Mouse (Mus musculus) hindbrain, postnatal 0 days (tissue): ENCODE results near the gene Arl8a. TPM values are rescaled to one million over a fixed set of nuclear protein-coding genes. Genes with fewer than 3 reads are reported as not detected.

Experiments used
- ATAC-seq: fragments of 200-750 bp; cut with Nextera tagmentation; 2 replicates; pipeline ENCODE4 v1.8.0; 2017; ENCODE audit warnings: mild to moderate bottlenecking, moderate TSS enrichment, moderate library complexity
- DNase-seq: peaks from one replicate; pipeline ENCODE4 v3.0.0-alpha.2; 2015; ENCODE audit warnings: low spot score
- H3K27ac ChIP-seq: fragments of 300-500 bp; sonication (generic); 2 replicates; pipeline ENCODE4 v1.5.1; 2014; ENCODE audit warnings: mild to moderate bottlenecking
- H3K27me3 ChIP-seq: fragments of 300-500 bp; sonication (generic); 2 replicates; pipeline ENCODE4 v1.6.1; 2014; ENCODE audit warnings: low read length, mixed read lengths; ENCODE audit not compliant: insufficient read depth
- H3K36me3 ChIP-seq: fragments of 300-500 bp; sonication (generic); 2 replicates; pipeline ENCODE4 v1.6.1; 2014; ENCODE audit warnings: low read length, mixed read lengths; ENCODE audit not compliant: insufficient read depth
- H3K4me1 ChIP-seq: fragments of 300-500 bp; sonication (generic); 2 replicates; pipeline ENCODE4 v1.6.1; 2014; ENCODE audit warnings: antibody characterized with exemption, low read length, mixed read lengths; ENCODE audit not compliant: insufficient read depth
- H3K4me2 ChIP-seq: fragments of 300-500 bp; sonication (generic); 2 replicates; pipeline ENCODE4 v1.6.1; 2014; ENCODE audit warnings: low read depth, mild to moderate bottlenecking, low read length, moderate library complexity, mixed read lengths
- H3K4me3 ChIP-seq: fragments of 300-500 bp; sonication (generic); 2 replicates; pipeline ENCODE4 v1.5.1; 2014; ENCODE audit warnings: low read length
- H3K9ac ChIP-seq: fragments of 300-500 bp; sonication (generic); replicated peaks from 2 replicates; pipeline ENCODE4 v1.6.1; 2014; ENCODE audit warnings: mild to moderate bottlenecking, low read length, moderate library complexity, mixed read lengths
- H3K9me3 ChIP-seq: fragments of 300-500 bp; sonication (generic); 2 replicates; pipeline ENCODE4 v1.6.1; 2016; ENCODE audit warnings: low read length, mixed read lengths
- CTCF ChIP-seq: IDR thresholded peaks from 2 replicates; pipeline ENCODE4 v1.5.1; 2016; ENCODE audit warnings: antibody characterized with exemption, control low read depth, low read depth
- WGBS: fragments of 180-500 bp; shearing (Covaris S2); extraction: QIAGEN DNeasy Blood & Tissue Kit; methylation state at CpG from one replicate; pipeline ENCODE4 v1.1.7; 2014; 5-methylcytosine and 5-hydroxymethylcytosine counted together
- polyA plus RNA-seq: library from polyadenylated mRNA; unstranded; fragments of >200 nt; fragmentation: Nextera tagmentation; extraction: Ambion mirVana; gene quantifications from 2 replicates; pipeline ENCODE4 v1.2.1, GENCODE M21; 2015
- total RNA-seq: library from RNA; depleted of rRNA; stranded (reverse); fragments of >200 nt; gene quantifications from 2 replicates; pipeline ENCODE4 v1.2.3, GENCODE M21; 2014

Gene Arl8a
- total and polyA plus RNA-seq, 2 experiments from 2014 or later: 251 to 369 TPM

DNA sequence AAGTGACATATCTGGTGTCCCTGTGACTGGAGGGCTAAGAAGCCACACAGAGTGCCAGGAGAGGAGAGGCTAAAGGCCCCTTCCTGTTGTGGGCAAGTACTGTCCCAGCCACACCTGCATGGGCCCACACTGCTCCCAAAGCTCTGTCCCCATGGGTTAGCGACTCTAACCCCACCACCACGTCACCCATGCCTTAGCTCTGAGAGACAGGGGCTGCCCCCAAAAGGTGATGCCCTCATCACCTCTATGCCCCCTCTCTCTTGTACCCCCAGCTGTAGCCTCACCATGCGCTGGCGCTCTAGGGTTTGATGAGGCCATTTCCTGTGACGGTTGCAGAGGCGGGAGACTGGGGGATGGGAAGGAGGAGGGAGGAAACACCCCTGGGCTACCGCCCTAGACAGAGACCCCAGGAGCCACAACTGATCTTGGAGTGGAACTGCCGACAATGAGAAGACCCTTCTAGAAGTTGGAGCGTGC is 13.7 kb upstream of the Arl8a start:
- no peak overlapping the region for H3K27ac ChIP-seq
- no peaks in the 10 kb centered on the region for H3K27me3 ChIP-seq
- DNase-seq (no peak), ATAC-seq (no peak)
- WGBS: 91% methylated on average over 9 of the region's 9 CpGs
- H3K9me3 ChIP-seq: no peaks in the 10 kb centered on the region
- H3K36me3 ChIP-seq: no peaks in the 10 kb centered on the region
- H3K9ac ChIP-seq: no peak overlapping the region
- H3K4me1 ChIP-seq: no peaks in the 10 kb centered on the region
- no peak overlapping the region for H3K4me2 ChIP-seq
- no peak for TF ChIP-seq CTCF
- H3K4me3 ChIP-seq: no peak overlapping the region

DNA sequence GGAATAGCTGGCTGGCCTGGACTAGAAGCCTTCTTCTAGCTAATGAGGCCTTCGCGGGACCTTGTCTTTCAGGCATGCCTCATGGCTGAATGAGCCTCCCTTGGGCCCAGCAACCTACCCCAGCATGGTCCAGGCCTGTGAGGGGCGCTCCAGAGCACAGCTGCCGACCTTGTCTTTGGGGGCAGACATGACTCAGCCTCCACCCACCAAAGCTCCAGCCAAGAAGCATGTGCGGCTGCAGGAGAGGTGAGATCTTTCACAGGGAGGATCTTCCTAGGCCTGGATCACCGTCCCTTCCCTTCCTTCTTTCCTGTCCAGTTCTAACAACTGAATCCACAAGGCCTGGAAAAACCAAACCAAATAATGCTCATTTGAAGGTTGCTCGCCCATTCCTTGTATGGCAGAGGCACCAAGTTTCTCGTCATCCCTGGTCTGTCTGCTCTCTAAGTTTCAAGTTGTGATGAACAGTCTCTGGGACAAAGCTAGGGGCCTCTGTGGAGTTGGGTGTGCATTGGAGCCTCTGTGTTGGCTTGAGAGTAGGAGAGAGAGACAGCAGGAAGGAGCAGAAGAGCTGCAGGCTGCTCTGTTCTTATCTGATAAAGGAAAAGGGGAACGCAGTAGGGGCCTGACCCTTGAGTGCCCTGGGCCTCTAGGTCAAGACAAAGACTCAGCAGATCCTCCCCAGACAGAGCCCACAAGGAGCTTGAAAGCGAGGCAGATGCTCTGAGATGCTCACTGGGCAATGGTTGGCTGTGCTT is 12.8 kb upstream of the Arl8a start:
- Histone ChIP-seq H3K27ac (no peak overlapping the region), H3K36me3 (no peaks in the 10 kb centered on the region), H3K4me1 (no peaks in the 10 kb centered on the region), H3K4me3 (no peak overlapping the region), H3K27me3 (no peaks in the 10 kb centered on the region), H3K9me3 (no peaks in the 10 kb centered on the region), H3K4me2 (no peak overlapping the region), H3K9ac (no peak overlapping the region)
- 85% methylated on average over 10 of the region's 10 CpGs for WGBS
- no peak for DNase-seq
- no peak for ATAC-seq
- TF ChIP-seq CTCF: no peak

DNA sequence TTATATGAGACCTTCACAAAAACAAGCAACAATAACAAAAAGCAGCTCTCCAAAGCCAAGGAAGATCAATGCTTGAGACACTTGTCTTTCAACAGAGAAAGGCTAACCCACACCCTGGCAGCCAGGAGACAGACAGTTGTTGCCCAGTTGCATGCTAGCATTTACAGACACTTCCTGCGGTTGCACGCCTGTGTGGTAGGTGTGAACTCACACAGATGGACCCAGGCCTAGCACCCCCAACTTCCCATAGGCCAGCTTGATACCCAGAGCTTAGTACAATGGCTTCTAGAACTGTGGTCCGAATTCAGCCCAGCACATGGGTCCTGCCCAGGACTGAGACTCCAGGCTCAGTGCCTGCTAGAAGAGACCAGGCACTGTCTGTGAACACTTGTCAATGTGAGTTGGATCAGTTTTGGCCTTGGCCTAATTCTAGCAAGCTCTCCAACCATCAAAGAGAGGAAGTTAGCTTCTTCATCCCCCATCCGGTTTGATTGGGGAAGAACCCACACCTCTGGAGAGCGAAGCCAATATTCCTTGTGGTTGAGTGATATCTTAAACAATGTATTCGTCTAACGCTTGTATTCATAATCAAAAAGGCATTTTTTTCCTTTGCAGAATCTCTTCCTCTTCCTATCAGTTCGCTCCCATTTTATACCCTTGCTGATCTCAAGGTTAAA is 11.4 kb upstream of the Arl8a start:
- ATAC-seq (no peak), DNase-seq (no peak)
- no peaks in the 10 kb centered on the region for H3K27me3 ChIP-seq
- no peaks in the 10 kb centered on the region for H3K9me3 ChIP-seq
- no peak overlapping the region for H3K4me2 ChIP-seq
- no peak overlapping the region for H3K4me3 ChIP-seq
- H3K9ac ChIP-seq: no peak overlapping the region
- no peaks in the 10 kb centered on the region for H3K4me1 ChIP-seq
- no peak for TF ChIP-seq CTCF
- 92% methylated on average over 8 of the region's 8 CpGs for WGBS
- H3K27ac ChIP-seq: no peak overlapping the region
- H3K36me3 ChIP-seq: no peaks in the 10 kb centered on the region

DNA sequence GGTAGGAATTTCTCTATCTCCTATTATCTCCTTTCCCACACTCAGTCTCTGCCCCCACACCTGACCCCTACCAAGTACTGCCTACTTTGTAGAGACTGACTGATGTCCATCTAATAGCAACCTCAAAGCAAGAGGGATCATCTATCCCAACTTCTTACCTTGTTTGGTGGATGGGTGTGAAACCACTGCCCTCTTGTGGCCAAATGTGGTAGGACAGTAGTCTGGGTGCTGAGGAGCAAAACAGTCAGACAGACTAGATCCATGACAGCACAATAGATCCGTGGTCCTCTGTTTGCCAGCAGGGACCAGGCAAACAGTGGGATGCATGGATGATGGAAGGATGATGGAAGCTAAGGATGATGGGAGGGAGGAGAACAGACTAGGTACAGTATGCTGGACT is 10.1 kb upstream of the Arl8a start:
- 2% methylated on average over 1 of the region's 1 CpGs for WGBS
- Histone ChIP-seq H3K4me3 (no peak overlapping the region), H3K27me3 (no peaks in the 10 kb centered on the region), H3K4me2 (no peak overlapping the region), H3K9me3 (no peaks in the 10 kb centered on the region), H3K9ac (no peak overlapping the region), H3K27ac (no peak overlapping the region), H3K36me3 (no peaks in the 10 kb centered on the region), H3K4me1 (no peaks in the 10 kb centered on the region)
- peak; percentile 100 for TF ChIP-seq CTCF
- ATAC-seq (peak; percentile 68), DNase-seq (peak; percentile 82)

DNA sequence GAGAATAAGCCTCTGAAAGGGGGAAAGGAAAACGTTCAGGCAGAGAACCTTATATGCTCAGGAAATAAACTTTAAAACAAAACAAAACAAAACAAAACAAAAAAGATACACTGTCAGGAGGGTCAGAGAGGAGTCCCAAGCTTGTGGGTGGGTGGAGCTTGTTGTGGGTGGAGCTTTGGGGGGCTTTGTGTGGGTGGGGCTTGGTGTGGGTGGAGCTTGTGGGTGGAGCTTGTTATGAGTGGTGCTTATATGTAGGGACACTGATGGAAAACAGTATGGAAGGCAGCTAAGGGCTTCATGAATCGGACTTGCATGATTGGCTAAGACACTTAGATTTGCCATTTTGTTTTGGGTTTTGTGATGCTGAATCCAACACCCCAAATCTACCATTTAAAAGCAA is 6.7 kb upstream of the Arl8a start:
- no peak for ATAC-seq
- no peak overlapping the region for H3K4me3 ChIP-seq
- 76% methylated on average over 2 of the region's 2 CpGs for WGBS

DNA sequence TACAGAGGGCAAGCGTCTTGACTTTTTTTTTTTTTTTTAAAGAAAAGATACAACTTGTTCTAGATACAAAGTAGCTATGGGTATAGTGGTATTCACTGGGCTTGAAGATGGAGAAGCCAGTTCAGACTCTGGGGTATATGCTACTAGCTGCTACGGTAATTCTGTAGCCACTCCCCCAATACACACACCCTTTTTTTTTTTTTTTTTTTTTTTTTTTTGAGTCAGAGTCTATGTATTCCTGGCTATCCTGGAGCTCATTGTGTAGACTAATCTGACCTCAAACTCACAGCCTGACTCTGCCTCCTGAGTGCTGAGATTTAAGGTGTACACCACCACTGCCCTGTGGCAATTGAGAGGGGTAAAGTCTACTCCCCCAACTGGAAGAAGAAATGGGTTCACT is 4.2 kb upstream of the Arl8a start:
- H3K27ac ChIP-seq: no peak overlapping the region
- no peaks in the 10 kb centered on the region for H3K9me3 ChIP-seq
- H3K36me3 ChIP-seq: no peaks in the 10 kb centered on the region
- no peak overlapping the region for H3K9ac ChIP-seq
- 89% methylated on average over 2 of the region's 2 CpGs for WGBS
- no peak overlapping the region for H3K4me3 ChIP-seq
- H3K4me1 ChIP-seq: no peaks in the 10 kb centered on the region
- H3K27me3 ChIP-seq: no peaks in the 10 kb centered on the region
- no peak for TF ChIP-seq CTCF
- no peak overlapping the region for H3K4me2 ChIP-seq
- no peak for DNase-seq
- no peak for ATAC-seq

More for the DNA sequence above, 6.7 kb upstream of the Arl8a start:
- Histone ChIP-seq H3K9ac (no peak overlapping the region), H3K36me3 (no peaks in the 10 kb centered on the region), H3K27me3 (no peaks in the 10 kb centered on the region), H3K9me3 (no peaks in the 10 kb centered on the region), H3K27ac (no peak overlapping the region), H3K4me2 (no peak overlapping the region), H3K4me1 (no peaks in the 10 kb centered on the region)
- TF ChIP-seq CTCF: no peak
- no peak for DNase-seq

DNA sequence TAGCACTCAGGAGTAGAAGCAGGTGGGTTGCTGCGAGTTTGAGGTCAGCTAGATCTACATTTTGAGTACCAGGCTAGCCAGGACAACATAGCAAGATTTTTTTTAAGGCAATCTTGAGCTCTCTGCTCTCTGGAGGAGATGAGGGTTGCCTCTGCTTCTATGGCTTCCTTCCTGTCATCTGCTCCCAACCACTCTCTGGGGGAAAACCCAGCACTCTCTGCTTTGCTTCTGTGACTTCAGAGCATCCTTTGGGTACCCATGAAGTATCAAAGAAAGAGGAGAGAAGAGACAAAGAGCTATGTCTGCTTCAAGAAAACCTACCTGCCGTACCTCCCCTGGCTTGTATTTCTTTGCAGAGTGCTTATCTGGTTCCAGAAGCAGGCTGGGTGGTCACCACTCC is 2.7 kb upstream of the Arl8a start:
- Histone ChIP-seq H3K9me3 (no peaks in the 10 kb centered on the region), H3K36me3 (no peaks in the 10 kb centered on the region), H3K4me1 (peaks cover 5% of the 10 kb centered on the region; the same call in 1 of the 2 replicates), H3K27me3 (no peaks in the 10 kb centered on the region), H3K27ac (no peak overlapping the region), H3K9ac (no peak overlapping the region), H3K4me3 (no peak overlapping the region), H3K4me2 (no peak overlapping the region)
- DNase-seq (no peak), ATAC-seq (no peak)
- TF ChIP-seq CTCF: no peak
- 90% methylated on average over 2 of the region's 2 CpGs for WGBS
